Mouse (Mus musculus) R1 (cell line): ENCODE data around the gene Cbfb.
"Not testable (repeated sequence)": the region's sequence is repeated elsewhere in the genome, so short reads cannot be mapped to it uniquely, and the experiment has no call there.

ENCODE experiments used
- DNase-seq: peaks from one replicate; pipeline ENCODE4 v3.0.0-alpha.2; 2018; ENCODE audit warnings: low read depth, low spot score

The Cbfb gene

GRCm38 (mm10) chr8:105170381-105171115 is at the start of gene Cbfb:
Gene Cbfb (plus strand): TSS chr8:105170674.
- DNase-seq, result peak; percentile 98

DNA sequence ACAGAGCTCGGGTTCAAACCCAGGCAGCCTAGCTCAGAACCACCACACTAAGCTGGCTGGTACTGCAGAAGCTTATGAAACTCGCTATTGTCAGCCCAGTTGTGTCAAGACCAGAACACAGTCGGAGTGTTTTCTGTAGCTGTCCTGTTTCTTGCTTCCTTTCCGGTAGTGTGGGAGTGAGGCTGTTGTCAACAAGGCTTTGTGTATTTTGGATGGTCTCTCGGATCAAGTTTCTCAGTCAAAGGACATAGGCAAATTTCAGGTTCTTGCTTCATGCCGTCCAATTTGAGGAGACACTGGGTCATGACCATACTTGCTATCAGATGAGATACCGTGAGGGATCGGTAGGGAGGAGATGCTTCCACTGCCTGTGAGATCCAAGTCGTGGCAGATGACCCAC is 40.6 kb upstream of the Cbfb start:
- DNase-seq, result no peak

DNA sequence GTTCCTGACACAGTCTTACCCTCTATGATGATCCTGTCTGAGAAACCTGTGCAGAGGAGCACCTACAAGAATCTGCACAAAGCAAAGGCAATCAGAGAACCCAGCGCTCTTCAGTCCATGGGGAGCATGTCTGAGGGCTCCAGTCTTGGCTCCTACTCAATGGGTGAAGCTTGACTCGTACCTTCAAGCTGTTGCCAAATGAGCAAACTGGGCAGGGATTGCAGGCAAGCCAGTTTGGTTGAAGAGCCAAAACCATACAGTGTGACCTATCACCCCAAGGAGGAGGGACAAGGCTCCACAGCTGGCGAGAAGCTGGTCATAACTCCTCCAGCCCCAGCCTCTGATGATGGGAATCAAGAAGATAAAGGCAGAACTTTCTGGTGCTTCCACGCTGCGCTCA is 39.0 kb upstream of the Cbfb start, which contains the start of gene Ces4a:
Gene Ces4a, plus strand, starts transcription at position 292 of the 400 bp plus-strand sequence.
- no peak for DNase-seq

DNA sequence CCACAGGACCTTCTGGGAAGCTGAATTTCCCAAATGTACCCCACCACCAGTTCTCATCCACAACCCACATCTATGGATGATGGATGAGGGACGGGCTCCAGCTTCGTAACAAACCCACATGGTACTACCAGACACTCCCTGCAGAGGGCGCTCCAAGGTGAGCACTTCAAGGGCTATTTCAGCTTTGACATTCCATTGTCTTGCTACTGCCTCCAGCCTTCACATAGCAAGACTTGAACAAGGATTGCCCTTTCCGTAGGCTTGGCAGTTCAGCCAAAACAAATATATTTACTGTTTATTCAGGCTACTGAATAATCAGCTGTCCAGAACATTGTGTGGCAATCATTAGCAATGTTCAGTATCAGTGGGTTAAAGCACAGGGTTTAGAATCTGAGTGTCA is 32.1 kb upstream of the Cbfb start:
- peak; percentile 84 for DNase-seq

- peak; percentile 48 for DNase-seq
These were observed 28.1 kb upstream of the Cbfb start for GRCm38 (mm10) chr8:105142395-105142794.

- DNase-seq, result peak; percentile 53
These were observed 18.8 kb upstream of the Cbfb start for GRCm38 (mm10) chr8:105151654-105152053.

DNA sequence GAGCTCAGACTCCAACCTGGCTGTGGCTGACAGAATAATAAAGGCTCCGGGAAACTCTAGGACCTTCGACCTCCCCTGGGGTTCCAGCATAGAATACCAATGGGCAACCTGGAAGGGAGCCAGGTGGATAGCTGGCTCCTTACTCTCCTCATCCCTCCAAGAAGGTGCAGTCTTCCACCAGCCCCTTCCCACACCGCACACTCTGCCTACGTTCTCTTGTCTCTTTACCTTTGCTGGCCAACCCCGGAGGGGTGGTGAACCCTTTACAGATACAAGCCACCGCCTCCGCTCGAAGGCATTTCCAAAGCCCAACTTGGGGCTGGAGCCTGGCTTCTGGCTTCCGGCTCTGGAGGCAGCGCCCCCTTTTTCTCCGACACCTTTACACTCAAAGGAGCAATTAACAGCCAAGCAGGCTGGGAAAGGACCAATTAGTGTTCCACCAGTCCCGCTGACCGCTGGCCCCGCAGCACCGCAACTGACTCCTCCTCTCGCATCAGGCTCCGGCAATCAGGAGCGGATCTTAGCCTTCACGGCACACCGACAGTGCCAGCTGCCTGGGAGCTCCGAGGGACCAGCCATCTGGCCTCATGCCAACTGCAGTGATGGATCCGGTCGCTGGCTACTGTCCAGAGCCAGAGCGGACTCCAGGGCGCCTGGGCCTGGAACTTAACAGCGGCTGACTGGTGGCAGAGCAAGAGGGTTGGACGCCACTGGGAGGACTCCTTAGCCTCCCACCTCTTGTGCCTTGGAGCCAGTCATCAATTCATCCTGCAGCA is 17.7 kb upstream of the Cbfb start:
- peak; percentile 79 for DNase-seq

- no peak for DNase-seq
These were observed 16.2 kb upstream of the Cbfb start for GRCm38 (mm10) chr8:105154316-105154715.

GRCm38 (mm10) chr8:105155091-105155745 is 15.3 kb upstream of the Cbfb start:
- no peak for DNase-seq

- peak; percentile 75 for DNase-seq
These were observed 12.9 kb upstream of the Cbfb start for GRCm38 (mm10) chr8:105157555-105157954.

DNA sequence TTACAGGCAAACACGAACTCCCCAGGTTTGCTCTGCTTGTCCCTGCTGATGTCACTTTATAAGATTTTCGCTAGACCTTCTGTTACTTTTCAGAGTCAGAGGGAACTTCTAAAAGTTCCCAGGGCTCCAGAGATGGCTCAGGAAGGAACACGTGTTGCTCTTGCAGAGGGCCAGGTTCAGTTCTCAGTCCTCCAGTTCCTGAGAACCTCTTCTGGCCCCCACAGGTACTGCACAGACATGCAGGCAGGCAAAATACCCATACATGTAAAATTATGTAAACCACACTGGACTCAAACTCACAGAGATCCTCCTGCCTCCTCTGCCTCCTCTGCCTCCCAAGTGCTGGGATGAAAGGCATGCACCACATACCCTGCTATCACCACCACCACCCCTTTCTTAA is 12.4 kb upstream of the Cbfb start:
- DNase-seq, result peak; percentile 56

DNA sequence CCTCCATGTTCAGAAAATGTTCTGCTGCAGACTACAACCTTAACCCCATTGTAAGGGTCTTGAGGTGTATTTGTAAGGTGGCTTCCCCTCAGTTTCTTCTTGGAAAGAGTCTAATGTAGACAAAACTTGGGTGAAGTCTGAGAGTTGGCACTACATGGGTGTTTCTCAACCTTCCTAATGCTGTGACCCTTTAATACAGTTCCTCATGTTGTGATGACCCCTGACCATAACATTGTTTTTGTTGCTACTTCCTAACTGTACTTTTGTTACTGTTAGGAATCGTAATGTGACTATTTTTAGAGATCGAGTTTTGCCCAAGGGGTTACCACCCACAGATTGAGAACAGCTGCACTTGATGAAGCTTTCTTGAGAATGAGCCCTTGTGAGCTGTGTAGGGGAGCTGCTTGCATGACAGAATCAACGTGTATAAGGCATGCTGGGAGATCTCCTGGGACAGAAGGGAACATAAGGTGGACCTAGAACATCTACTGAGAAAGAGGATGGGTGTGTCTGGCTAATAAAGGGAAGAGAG is 9.3 kb upstream of the Cbfb start:
- no peak for DNase-seq

DNA sequence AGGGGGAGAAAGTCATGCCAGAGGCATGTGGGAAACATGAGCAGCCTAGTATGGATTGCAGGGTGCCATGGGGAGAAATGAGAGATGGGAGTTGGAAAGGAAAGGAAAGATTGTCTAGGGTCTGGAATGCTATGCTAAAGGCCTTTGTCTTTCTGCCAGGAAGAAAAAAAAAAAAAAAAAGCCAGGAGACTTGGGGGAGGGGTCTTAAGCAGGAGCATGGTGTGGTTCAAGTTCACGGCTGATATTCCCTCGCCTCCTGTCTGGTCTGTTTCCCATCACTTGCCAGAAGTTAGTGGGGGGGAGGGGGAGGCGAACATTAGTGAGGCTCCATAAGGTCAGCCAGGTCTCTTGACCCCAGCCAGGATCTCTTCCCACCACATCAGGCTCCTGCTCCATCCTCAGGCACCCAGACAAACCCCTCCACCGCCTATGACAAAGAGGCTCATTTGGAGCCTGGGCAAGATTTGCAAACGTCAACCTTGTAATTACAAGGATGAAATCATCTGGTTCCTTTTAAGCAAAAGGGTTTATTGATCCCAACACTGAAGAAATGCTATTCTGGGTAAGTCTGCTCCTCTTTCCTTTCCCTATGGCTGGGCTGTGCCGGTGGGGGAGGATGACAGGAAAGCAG is 6.1 kb upstream of the Cbfb start:
- DNase-seq, result peak; percentile 25

DNA sequence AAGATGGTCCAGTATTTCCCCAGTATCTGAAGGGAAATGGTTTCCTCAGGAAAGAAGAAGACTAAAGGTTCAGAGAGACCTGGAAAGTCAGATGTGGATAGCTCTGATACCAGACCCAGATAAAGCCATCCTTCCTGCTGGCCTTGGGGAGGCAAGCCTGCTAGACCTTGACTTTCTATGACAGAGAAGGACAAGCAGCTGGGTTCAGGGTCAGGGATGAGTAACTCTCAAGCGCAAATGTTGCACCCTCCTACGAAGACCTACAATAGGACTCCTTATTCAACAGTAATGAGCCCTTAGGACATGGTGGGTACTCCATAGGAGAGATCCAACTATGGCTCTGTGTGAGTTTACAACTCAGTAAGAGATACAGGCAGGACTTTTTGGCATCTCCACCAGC is 5.3 kb upstream of the Cbfb start:
- DNase-seq, result no peak

- no peak for DNase-seq
These were observed 3.4 kb upstream of the Cbfb start for GRCm38 (mm10) chr8:105167116-105167515.

DNA sequence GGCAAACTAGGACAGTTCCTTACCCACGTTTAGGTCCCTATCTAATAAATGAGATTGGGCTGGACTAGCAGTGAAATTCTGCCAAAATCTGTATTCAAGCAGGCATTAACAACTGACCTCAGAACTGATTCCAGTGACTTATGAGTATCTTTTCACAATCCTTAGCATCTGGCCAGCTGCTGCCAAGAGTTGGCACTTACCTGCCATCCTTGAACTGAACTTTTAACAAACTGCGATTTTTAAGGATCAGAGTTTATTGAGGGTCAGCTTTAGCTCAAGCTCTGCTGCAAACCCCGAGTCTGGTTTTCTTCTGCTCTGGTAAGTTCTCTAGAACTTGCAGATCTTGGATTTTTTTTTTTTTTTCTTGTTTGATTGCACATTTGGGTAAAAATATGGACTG is 892 bp upstream of the Cbfb start:
- DNase-seq, result no peak

DNA sequence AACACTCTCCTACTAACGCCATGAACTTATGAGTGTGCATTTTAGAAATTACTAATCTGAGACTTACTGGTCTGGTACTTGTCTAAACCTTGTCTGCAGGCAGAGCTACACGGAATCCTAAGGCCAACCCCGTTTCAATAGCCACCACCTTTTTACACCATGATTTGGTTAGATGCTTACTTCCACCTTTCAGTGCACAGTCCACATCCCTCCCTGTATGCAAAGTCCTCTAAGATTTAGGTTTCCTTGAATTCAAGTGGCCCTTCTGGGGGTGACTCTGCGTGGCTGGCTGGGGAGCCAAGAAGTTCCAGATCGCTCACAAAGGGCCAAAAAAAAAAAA is 463 bp upstream of the Cbfb start:
- no peak for DNase-seq

GRCm38 (mm10) chr8:105171116-105172002 is 885 bp downstream of the Cbfb start:
- DNase-seq, result peak; percentile 72

DNA sequence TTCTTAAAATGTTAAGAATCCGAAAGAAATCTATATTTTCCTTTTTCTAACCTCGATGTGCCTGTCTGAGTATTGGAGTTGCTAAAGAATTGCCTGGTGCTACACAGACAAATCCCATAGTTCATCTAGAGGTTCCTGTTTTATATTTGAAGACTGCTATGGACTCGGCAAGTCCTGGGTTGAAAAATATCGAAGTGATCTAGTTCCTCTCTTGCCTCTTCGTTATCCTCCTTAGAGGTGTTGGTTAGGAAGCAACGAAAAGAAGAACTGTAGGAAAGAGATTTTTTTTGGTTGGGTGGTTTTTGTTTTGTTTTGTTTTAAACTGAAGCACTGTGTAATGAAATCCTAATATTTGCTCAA is 1.5 kb downstream of the Cbfb start:
- no peak for DNase-seq

DNA sequence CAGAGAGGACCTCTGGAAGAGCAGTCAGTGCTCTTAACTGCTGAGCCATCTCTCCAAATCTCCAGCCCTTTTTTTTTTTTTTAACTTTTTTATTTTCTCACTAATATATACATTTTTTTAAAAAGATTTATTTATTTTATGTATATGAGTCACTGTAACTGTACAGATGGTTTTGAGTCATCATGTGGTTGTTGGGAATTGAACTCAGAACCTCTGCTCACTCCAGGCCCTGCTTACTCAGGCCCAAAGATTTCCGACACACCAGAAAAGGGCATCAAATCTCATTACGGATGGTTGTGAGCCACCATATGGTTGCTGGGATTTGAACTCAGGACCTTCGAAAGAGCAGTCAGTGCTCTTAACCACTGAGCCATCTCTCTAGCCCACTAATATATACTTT is 4.8 kb downstream of the Cbfb start:
- DNase-seq, result not testable (repeated sequence)

DNA sequence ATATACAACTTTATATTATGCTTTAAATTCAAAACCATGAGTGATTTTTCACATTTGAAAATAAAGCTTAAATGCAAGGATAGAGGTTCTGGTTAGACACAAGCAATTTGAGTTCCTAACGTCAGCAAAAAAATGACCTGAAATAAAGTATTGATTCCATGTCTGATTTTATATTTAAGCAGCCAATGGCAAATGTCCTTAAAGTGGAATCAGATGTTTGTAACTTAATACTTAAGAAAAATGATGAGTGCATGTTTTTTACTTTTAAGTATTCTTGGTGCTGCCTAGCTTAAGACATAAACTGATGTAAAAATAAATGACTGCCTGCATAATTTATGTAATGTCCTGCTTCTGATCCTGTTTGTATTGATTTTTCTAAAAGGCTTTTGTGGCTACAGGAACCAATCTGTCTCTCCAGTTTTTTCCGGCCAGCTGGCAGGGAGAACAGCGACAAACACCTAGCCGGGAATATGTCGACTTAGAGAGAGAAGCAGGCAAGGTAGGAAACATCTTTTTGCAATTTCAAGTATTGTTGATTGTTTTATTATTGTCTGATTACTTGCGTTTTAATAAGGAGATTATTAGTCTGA is 7.8 kb downstream of the Cbfb start:
- no peak for DNase-seq
